Mouse (Mus musculus) hindbrain, embryonic 16.5 days (tissue): ENCODE measurements at regions not wholly inside any gene's neighbourhood (a gene's known extent, or its start where the extent isn't known, plus 50 kb on each side); places are given as distances from the start of the nearest gene placed in this dataset.

ENCODE experiments used
- ATAC-seq: fragments of 200-750 bp; cut with Nextera tagmentation; 2 replicates; pipeline ENCODE4 v1.8.0; 2017; ENCODE audit warnings: moderate TSS enrichment, moderate library complexity
- H3K27ac ChIP-seq: fragments of 300-500 bp; sonication (generic); 2 replicates; pipeline ENCODE4 v1.5.1; 2014; ENCODE audit warnings: low read depth, mild to moderate bottlenecking, control low read depth, low read length, moderate library complexity
- H3K27me3 ChIP-seq: fragments of 300-500 bp; sonication (generic); replicated peaks from 2 replicates; pipeline ENCODE4 v1.6.1; 2014; ENCODE audit warnings: low read length; ENCODE audit not compliant: control insufficient read depth, insufficient read depth
- H3K36me3 ChIP-seq: fragments of 300-500 bp; sonication (generic); 2 replicates; pipeline ENCODE4 v1.6.1; 2014; ENCODE audit warnings: mild to moderate bottlenecking, low read length, moderate library complexity, mixed read lengths; ENCODE audit not compliant: control insufficient read depth, insufficient read depth
- H3K4me1 ChIP-seq: fragments of 300-500 bp; sonication (generic); 2 replicates; pipeline ENCODE4 v1.6.1; 2014; ENCODE audit warnings: low read depth, low read length; ENCODE audit not compliant: control insufficient read depth, insufficient read depth
- H3K4me2 ChIP-seq: fragments of 300-500 bp; sonication (generic); 2 replicates; pipeline ENCODE4 v1.6.1; 2014; ENCODE audit warnings: mild to moderate bottlenecking, low read length, control low read depth, moderate library complexity
- H3K4me3 ChIP-seq: fragments of 300-500 bp; sonication (generic); 2 replicates; pipeline ENCODE4 v1.5.1; 2014; ENCODE audit warnings: mild to moderate bottlenecking, low read length, control low read depth, moderate library complexity
- H3K9ac ChIP-seq: fragments of 300-500 bp; sonication (generic); 2 replicates; pipeline ENCODE4 v1.6.1; 2014; ENCODE audit warnings: low read depth, mild to moderate bottlenecking, control low read depth, low read length, moderate library complexity
- H3K9me3 ChIP-seq: fragments of 300-500 bp; sonication (generic); 2 replicates; pipeline ENCODE4 v1.6.1; 2014; ENCODE audit warnings: mild to moderate bottlenecking, low read length, moderate library complexity; ENCODE audit not compliant: control insufficient read depth
- WGBS: fragments of 180-500 bp; shearing (Covaris S2); extraction: QIAGEN DNeasy Blood & Tissue Kit; methylation state at CpG from one replicate; pipeline ENCODE4 v1.1.7; 2014; 5-methylcytosine and 5-hydroxymethylcytosine counted together

DNA sequence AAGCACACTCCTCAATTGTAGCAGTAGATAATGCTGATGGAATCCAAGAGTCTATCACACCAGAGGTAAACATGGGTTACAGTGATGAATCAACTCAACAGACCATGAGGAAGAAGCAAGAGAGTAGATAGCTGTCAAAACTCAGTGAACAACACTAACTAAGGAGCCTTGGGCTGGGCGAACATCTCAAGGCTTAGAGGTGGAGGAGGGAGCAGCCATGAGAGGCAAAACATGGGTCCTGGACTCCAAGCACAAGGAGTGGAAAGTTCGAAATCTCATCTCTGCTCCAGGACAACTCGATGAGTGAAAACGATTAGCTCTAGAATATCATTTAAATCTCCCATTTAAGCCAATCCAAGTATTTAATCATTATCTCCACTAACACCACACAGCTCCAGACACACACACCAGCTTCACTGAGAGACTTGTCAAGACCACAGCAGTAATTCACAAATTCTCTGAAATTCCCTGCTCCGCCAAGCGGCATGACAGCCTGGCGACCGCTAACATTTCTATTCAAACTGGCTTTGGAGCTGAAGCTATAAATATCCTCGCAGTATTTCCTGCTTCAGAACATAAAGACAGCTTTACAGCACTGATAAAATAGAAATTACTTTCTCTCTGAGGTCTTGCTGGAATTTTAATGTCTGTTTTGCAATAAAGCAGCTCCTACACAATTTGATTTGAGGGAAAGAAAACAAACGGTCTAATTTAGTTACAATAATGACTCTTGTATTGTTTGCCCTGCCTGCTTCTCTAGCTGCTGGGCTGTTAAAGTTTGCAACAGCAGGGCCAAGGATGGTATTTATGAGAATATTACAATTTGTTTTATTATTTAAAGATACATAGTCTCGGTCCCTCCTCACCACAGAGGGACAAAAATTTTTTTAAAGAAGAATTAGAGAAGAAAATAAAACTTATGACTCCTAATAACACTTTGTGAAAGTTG is 469.3 kb upstream of the Plxna2 start:
- H3K27ac ChIP-seq = no peak overlapping the region
- no peak overlapping the region for H3K4me3 ChIP-seq
- 63% methylated on average over 11 of the region's 11 CpGs for WGBS
- no peak for ATAC-seq
- no peaks in the 10 kb centered on the region for H3K4me1 ChIP-seq
- H3K9me3 ChIP-seq = no peaks in the 10 kb centered on the region
- H3K9ac ChIP-seq = no peak overlapping the region
- no peaks in the 10 kb centered on the region for H3K36me3 ChIP-seq
- H3K4me2 ChIP-seq = no peak overlapping the region
- no peaks in the 10 kb centered on the region for H3K27me3 ChIP-seq

DNA sequence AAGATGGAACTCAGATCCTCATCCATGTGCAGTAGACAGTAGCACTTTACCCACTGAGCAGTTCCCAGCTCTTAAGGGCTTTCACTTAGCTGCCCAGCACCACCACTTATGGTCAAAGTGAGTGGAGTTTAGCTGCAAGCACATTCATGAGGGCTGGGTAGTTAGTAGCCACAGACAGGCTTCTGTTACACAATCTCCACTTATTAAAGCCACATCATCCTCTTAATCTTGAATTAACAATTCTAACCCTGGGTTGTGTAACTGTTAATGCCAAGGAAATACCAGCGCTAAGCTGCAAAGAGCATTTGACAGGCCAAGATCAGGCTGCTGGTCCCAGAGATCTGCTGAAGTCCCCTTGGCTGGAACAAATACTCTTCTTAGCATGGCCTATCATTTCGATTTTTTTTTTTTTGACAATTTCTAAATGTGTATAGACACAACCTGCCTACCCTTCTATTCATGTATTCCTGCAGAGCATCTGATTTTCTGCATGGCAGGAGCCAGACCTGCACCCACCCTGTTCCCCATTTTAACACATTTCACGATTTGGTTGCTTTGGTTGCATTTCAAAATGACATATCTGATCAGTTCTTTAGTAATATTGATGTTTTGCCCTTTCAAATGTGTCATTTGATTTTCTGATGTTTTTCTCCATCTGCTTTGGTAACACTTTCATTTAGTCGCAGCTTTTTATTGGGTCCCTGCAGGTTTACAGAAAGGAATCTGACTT is 500.2 kb upstream of the Plxna2 start:
- 73% methylated on average over 4 of the region's 4 CpGs for WGBS
- H3K27me3 ChIP-seq = no peaks in the 10 kb centered on the region
- H3K9me3 ChIP-seq = no peaks in the 10 kb centered on the region
- no peak overlapping the region for H3K9ac ChIP-seq
- no peaks in the 10 kb centered on the region for H3K4me1 ChIP-seq
- no peak overlapping the region for H3K4me2 ChIP-seq
- no peak overlapping the region for H3K27ac ChIP-seq
- H3K36me3 ChIP-seq = no peaks in the 10 kb centered on the region
- H3K4me3 ChIP-seq = no peak overlapping the region
- ATAC-seq = no peak

DNA sequence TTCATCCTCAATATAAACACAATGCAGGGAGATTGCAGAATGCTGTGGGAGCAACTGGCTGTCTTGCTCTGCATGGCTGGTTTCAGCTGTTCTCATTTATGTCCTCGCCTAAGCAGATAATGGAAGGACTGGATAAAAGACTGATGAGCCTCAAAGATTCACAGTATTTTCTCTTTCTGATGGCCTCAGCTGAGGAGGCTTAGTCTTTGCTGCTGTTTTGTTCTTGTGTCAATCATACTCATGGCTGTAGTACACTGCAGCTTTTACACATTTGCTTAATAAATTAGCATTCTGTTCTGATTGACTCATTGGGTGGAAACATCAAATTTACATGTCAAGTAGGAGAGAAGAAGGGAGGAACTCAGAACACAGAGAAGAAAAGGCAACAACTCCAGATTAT is 503.6 kb upstream of the Plxna2 start:
- H3K4me2 ChIP-seq = no peak overlapping the region
- H3K4me1 ChIP-seq = no peaks in the 10 kb centered on the region
- H3K36me3 ChIP-seq = no peaks in the 10 kb centered on the region
- H3K4me3 ChIP-seq = no peak overlapping the region
- H3K9ac ChIP-seq = no peak overlapping the region
- H3K9me3 ChIP-seq = no peaks in the 10 kb centered on the region
- H3K27ac ChIP-seq = no peak overlapping the region
- no peaks in the 10 kb centered on the region for H3K27me3 ChIP-seq
- ATAC-seq = no peak
- WGBS = 29% methylated on average over 1 of the region's 1 CpGs

DNA sequence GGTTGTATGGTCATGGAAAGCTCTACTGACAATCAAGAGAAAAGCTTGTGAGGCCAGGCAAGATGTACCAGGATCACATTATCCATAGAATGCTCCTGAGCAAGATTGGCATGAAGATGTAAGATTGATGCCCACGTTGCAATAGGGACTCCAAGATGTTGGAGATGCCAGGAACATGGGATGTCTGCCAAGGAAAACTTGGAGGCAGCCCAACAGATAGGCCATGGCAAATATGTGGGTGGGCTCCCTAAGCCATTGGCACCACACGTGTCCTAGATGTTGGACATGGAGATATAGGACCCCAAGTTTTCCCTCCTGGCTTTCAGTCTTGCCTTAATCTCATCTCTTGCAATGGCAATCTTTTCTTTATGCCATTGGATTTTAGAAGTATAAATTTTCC is 506.1 kb upstream of the Plxna2 start:
- 67% methylated on average over 2 of the region's 2 CpGs for WGBS
- Histone ChIP-seq H3K4me3 (no peak overlapping the region), H3K27me3 (no peaks in the 10 kb centered on the region), H3K4me1 (no peaks in the 10 kb centered on the region), H3K9me3 (no peaks in the 10 kb centered on the region), H3K27ac (no peak overlapping the region), H3K4me2 (no peak overlapping the region), H3K36me3 (no peaks in the 10 kb centered on the region), H3K9ac (no peak overlapping the region)
- no peak for ATAC-seq

DNA sequence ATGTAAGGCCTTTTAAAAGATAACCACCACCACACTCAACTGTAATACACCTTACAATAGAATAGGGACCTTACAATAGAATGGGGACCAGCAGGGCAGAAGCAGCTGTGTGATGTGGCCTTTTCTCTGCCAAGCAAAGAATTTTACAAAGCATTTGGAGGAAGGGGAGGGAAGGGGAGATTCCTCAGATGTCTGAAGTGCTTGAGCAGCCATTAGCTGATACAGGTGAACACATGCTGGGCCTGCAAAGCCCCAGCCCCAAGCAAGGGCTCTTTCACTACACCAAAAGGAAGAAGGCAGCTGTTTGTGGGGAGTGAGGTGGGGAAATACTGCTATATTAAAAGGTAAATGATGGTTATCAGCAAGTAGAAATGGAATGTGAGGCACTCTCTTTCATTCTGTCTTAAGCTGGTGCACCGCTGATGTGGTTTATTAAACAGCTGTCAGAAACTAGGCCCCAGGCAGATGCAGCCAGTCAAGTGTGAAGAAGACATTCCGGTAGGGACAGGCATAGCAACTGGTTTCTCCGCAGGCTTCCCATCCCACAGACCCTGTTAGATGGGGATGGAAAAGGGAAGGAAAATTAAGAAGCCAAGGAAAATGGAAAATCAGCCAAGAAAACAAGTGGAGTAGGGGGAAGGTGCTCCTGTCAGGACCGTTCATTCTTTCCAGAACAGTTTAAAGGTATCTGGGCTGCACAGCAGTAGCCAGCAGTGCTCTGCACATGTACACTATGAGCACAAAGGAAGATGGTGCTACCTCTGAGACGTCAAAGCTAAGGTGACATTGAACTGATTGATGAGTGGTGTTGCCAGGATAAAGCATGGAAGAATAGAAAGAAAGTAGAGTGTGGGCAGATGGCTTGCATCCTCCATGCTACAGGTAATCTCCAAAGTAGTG is 508.6 kb upstream of the Plxna2 start:
- Histone ChIP-seq H3K9me3 (no peaks in the 10 kb centered on the region), H3K27ac (no peak overlapping the region; the same call in 1 of the 2 replicates), H3K36me3 (no peaks in the 10 kb centered on the region), H3K4me1 (no peaks in the 10 kb centered on the region), H3K9ac (no peak overlapping the region), H3K4me2 (no peak overlapping the region), H3K27me3 (no peaks in the 10 kb centered on the region), H3K4me3 (no peak overlapping the region)
- peak; percentile 52; the same call in 1 of the 2 replicates for ATAC-seq
- WGBS = 28% methylated on average over 5 of the region's 5 CpGs

DNA sequence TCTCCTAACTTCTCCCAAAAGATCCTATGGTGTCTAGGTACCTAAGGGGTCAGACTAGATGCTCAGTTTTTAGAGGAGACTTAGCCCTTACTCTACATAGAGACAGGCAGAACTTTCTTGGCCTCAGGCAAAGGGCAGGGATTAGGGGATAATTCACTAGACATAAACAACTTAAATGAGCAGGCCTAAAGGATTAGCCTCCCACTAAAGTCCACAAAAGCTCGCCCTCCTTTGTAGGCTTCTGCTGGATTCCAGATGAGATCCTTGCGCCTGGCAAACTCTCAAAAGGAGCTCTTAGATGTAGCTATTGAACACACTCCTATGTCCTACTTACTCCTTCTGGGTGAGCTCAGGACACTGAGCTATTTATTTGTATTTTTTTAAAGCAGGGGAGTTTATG is 509.9 kb upstream of the Plxna2 start:
- H3K4me1 ChIP-seq = no peaks in the 10 kb centered on the region
- H3K27me3 ChIP-seq = no peaks in the 10 kb centered on the region
- ATAC-seq = no peak
- H3K9me3 ChIP-seq = no peaks in the 10 kb centered on the region
- no peaks in the 10 kb centered on the region for H3K36me3 ChIP-seq
- H3K9ac ChIP-seq = no peak overlapping the region
- no peak overlapping the region for H3K4me2 ChIP-seq
- no peak overlapping the region for H3K27ac ChIP-seq
- 43% methylated on average over 2 of the region's 2 CpGs for WGBS
- no peak overlapping the region for H3K4me3 ChIP-seq

DNA sequence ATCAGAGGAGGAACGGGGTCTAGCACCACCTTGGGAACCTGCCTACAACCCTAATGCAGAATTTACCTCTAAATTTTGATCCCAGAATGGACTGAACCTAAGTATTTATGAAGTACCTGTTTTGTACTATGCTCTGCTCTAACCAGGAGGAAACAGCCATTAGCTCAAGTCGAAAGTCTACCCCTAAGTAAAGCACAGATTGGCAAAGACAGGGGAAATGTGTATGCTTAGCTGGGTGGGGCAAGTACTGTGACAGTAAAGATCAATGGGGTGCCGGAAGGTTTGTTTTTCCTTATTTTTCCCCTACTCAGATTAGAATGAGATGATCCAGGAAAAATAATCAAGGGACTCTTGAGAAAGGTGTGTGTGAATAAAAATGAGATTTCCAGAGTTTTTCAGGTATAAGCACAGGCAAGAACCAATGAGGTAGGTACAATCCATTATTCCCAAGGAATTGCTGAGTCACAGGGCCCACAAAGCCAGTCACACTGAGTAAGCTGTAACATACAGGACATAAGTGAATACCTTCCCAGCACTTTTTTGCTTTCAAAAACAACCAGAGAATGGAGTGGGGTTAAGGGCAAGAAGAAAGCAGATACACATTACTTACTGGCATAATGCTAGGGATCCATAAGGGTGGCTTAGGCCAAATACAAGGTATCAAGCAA is 510.6 kb upstream of the Plxna2 start:
- WGBS = 91% methylated on average over 3 of the region's 3 CpGs

DNA sequence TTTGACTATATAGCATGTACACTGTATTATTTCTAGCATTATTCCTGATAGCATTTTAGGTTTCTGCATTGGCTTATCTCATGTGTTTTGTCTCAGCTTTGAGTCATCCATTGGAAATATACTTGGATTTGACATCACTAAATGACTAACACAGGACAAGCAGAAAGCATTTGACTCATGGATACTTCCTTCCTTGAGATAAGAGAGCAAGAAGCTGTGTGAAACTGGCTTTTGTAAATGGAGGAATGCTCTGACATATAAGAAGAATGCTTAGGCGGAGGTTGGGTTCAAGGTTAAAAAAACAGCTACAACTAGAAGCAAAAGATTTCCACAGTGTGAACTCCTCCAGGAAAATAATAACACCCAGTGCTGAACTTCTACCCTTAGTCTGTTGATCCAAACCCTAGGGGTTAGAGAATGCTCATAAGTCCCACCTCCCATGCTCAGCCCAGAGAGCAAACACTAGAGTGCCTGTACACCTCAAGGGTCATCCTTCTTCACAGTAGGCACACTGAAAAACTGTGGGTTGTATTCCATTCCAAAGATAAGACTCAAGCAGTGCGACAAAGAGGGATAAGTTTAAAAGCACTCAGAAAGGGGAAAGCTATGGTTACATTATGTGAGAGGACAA is 528.0 kb upstream of the Plxna2 start:
- H3K9me3 ChIP-seq = no peaks in the 10 kb centered on the region
- no peak for ATAC-seq
- no peaks in the 10 kb centered on the region for H3K4me1 ChIP-seq
- H3K36me3 ChIP-seq = no peaks in the 10 kb centered on the region
- 82% methylated on average over 2 of the region's 2 CpGs for WGBS
- no peak overlapping the region for H3K27ac ChIP-seq
- no peaks in the 10 kb centered on the region for H3K27me3 ChIP-seq
- H3K9ac ChIP-seq = no peak overlapping the region
- no peak overlapping the region for H3K4me3 ChIP-seq
- H3K4me2 ChIP-seq = no peak overlapping the region

More for the DNA sequence above, 510.6 kb upstream of the Plxna2 start:
- H3K4me2 ChIP-seq = no peak overlapping the region
- no peaks in the 10 kb centered on the region for H3K27me3 ChIP-seq
- H3K4me1 ChIP-seq = no peaks in the 10 kb centered on the region
- no peak for ATAC-seq
- no peak overlapping the region for H3K9ac ChIP-seq
- no peaks in the 10 kb centered on the region for H3K36me3 ChIP-seq
- H3K9me3 ChIP-seq = no peaks in the 10 kb centered on the region
- H3K4me3 ChIP-seq = no peak overlapping the region
- no peak overlapping the region for H3K27ac ChIP-seq
